Mouse (Mus musculus) mesoderm, embryonic 11.5 days (tissue): ENCODE measurements around the gene Vwce.
A peak's percentile ranks its signal among the peaks of the same experiment; 100 is the strongest.

Experiments used
- DNase-seq: peaks from one replicate; pipeline ENCODE4 v3.0.0-alpha.2; 2012; ENCODE audit warnings: low read depth, low spot score

The Vwce gene

GRCm38 (mm10) chr19:10640589-10641378, 6.8 kb downstream of the Vwce start:
- DNase-seq: no peak

DNA sequence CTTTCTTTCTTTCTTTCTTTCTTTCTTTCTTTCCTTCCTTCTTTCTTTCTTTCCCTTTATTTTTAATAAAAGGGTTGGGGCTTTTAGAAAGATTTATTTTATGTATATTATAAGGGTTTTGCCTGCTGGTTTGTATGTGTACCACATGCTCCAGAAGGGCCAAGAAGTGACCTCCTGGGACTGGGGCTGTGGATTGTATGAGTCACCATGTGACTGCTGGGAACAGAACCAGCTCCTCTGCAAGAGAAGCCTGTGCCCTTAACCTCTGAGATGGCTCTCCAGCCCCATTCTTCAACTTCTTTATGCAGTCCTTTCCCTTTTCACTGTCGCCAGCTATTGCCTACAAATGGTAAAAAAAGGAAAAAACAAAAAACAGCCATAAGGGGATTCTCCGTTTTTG, 11.6 kb downstream of the Vwce start:
- DNase-seq: no peak

- no peak for DNase-seq
Observed at GRCm38 (mm10) chr19:10648156-10648555, 14.1 kb downstream of the Vwce start.

GRCm38 (mm10) chr19:10656058-10656457, 22.0 kb downstream of the Vwce start:
- no peak for DNase-seq

DNA sequence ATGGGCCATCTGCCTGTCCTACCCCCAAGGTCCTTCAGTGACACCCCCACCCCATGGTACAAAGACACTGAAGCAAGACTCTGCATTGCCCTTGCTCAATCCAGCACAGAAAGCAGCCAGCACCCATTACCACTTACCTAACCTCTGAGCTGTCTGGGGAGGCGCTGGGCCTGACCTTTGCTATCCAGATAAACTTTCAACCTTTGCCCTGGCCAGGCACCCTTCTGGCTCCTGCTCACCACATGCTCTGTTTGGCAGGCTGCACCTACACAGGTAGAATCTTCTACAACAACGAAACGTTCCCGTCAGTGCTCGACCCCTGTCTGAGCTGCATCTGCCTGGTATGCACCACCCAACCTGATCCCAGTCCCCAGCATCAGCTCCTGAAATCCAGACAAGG, 23.7 kb downstream of the Vwce start:
- DNase-seq: no peak

DNA sequence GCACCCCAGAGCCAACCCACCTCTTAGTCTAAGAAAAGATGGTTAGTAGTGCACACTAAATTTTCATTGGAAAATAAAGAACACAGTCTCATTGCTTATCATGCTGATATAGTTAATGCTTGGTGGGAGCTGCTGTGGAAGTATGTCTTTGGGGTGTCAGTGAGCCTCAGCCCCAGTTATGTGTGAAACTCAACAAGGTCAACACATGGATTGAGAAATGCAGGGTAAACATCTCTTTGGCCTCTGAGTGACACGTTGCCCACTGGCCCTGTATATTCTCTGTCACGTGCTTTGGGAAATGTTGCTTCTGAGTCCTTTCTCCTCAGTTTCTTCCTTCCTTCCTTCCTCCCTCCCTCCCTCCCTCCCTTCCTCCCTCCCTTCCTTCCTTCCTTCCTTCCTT, 24.4 kb downstream of the Vwce start:
- no peak for DNase-seq

DNA sequence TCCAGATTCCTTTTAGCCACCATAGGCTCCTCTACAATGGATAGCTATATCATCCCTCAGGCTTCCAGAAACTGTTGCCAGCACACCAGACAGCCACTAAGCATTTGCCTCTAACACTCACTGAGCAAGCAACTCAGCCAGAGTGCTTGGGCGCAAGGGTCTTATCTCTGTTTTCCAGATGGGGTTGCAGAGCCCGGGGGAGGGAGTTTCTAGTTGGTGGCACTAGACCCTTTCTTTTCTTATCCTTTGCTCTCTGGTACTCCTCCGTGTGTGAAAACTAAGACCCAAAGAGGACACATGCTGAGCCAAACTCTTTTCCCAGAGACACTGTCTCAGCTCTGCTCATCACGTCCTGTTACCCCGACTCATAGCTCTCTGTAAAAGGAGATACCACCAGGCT, 27.4 kb downstream of the Vwce start:
- DNase-seq: no peak

GRCm38 (mm10) chr19:10661919-10662318, 27.9 kb downstream of the Vwce start:
- DNase-seq: no peak

DNA sequence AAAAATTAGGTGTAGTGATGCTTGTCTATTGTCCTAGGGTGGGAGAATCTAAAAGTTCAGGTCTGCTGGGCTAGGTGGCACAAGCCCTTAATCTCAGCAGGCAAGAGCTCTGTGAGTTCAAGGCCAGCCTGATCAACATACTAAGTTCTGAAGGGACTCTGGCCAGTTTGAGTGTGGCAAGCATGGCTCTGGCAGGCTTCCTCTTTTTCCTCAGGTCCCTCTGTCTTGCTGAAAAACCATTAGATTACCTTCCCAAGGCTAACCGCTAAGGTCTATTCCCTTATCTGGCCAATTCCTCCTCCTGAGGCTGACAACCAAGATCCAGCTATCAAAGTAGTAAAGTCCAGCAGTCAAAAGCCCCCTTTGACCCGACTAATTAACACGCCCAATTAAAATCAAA, 28.7 kb downstream of the Vwce start:
- no peak for DNase-seq

GRCm38 (mm10) chr19:10665093-10665492, 31.1 kb downstream of the Vwce start:
- no peak for DNase-seq

DNA sequence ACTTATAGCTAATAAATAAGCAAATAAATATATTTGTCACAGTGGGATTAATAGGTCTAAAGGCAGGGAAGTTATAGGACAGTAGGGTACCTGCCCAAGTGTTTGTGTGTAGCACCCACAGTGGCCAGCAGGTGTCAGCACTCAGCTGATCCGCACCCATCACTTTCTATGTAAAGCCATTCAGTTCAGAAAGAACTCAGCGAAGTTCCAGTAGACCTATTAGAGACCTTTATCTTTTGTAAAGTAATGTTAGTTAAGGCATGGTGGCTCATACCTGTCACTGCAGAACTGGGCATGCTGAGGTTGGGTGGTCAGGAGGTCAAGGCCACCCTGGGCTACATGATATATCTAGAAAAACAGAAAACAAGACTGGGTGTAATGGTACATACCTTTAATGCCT, 31.5 kb downstream of the Vwce start:
- peak; percentile 60 for DNase-seq

- no peak for DNase-seq
Observed at GRCm38 (mm10) chr19:10671319-10671718, 37.3 kb downstream of the Vwce start.

GRCm38 (mm10) chr19:10671854-10672417, 37.9 kb downstream of the Vwce start:
- DNase-seq: no peak

DNA sequence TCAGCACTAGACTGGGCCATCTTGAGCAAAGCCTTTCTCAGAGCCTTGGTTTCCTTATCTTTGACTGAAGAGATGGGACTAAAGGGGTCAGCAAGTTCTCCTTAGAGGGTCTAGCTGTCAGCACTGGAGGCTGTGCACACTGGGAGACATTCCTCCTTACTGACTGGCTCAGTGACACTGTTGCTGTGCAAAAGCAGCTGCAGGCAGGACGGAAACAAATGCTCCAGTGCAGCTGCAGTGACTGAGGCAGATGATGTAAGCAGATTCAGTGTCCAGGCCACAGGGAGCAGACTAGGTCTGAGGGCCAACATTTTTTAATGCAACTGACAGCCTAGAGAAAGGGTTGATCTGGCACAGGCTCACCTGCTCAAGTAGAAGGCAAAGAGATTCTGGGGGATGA, 39.3 kb downstream of the Vwce start:
- no peak for DNase-seq

DNA sequence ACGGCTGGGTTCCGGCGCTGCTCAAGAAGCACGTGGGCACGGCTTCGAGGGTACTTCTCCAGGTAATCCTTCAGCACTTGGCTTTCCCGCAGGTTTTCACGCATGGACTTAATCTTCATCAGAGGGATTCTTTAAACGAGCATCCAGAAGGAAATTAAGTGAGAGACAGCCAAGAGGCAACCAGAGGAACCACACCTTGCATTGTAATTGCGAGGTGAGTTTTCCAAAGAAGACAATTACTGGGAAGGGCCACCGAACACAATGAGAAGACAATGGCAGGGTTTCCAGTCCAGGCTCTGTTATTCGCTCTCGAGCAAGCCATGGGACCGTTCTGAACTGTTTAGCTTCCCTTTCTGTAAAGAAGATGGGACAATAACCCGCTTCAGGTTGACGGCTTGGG, 42.6 kb downstream of the Vwce start:
- DNase-seq: no peak

GRCm38 (mm10) chr19:10677915-10678771, 44.1 kb downstream of the Vwce start, which contains the start of gene Pga5:
Gene Pga5 (minus strand): TSS chr19:10678071.
- DNase-seq: peak; percentile 79

- DNase-seq: no peak
Observed at GRCm38 (mm10) chr19:10678772-10679067, 44.7 kb downstream of the Vwce start.

GRCm38 (mm10) chr19:10681571-10681970, 47.6 kb downstream of the Vwce start:
- DNase-seq: no peak

DNA sequence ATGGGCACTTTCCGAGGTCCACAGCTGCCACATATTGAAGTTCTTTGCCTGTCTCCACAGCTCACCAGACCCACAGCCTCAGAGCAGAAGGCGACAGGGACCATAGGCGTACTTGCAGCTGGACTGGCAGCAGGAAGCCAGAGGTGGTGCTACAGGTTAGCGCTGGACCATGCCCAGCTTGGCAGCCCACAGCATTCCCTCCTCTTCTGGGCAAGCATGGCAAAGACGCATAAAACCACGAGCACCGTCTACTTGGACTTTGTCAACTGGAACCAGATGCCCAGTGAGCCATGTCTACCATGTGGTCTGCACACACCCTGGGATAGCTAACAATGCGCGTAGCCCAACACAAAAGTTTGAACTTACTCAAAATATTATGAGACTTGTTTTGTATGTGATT, 51.1 kb downstream of the Vwce start:
- no peak for DNase-seq

- DNase-seq: no peak
Observed at GRCm38 (mm10) chr19:10685727-10686126, 51.7 kb downstream of the Vwce start.

DNA sequence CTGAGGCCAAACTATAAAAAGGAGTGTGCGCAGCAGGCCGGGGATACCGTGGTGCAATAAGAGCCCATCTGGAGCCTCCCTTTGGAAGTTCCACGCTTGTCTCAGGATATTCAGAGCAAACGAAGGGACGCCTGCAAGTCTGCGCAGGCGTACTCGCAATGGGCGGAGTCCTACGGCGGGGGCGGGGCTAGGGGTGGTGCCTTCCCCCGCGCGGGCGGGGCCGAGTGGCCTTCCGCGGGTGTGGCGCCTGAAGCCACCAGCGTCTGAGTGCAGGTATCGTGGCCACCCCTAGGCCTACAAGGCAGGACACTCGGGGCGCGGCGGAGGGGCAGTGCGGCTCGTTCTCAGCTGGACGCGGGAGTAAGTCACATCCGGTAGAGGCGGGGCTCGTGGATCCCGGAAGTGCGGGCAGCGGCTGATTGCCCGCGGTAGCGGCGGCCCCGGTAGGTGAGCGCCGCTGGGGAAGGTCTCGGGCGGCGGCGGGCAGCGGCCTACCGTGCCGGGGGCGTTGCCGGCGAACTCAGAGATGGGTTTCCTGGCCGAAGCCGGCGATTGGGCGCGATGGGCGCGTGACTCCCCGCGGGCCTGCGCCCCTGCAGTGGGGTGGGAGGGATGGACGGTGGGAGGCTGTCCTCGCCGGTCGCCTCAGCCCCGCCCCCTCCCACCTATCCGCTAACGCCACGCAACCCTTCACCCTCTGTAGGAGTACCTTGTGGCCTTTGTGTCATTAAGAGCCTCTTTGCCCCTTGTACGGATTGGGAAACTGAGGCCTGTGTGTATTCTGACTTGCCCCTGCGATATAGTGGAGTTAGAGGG, 54.7 kb downstream of the Vwce start, which contains the start of gene Vps37c:
Vps37c (plus strand) TSS at position 199 of the 816 bp plus-strand sequence.
- peak; percentile 94 for DNase-seq
